Mouse (Mus musculus) bone marrow, adult 2 months (tissue): Measurements from ENCODE around the gene Amz1. TPM values are rescaled to one million over a fixed set of nuclear protein-coding genes. Genes with fewer than 3 reads are reported as not detected.

Experiments
- H3K27ac ChIP-seq: fragments of 200-500 bp; 2 replicates; pipeline ENCODE4 v1.5.1; 2012; ENCODE audit warnings: low read depth, mild to moderate bottlenecking, control low read depth, inconsistent platforms, low read length; ENCODE audit not compliant: control insufficient read depth, poor library complexity, insufficient read depth
- H3K4me1 ChIP-seq: fragments of 200-500 bp; 2 replicates; pipeline ENCODE4 v1.6.1; 2011; ENCODE audit warnings: low read length; ENCODE audit not compliant: control insufficient read depth, insufficient read depth
- H3K4me3 ChIP-seq: fragments of 200-500 bp; replicated peaks from 2 replicates; pipeline ENCODE3; 2011; ENCODE audit warnings: mild to moderate bottlenecking, low read depth, low read length, control low read depth; ENCODE audit not compliant: control insufficient read depth
- CTCF ChIP-seq: fragments of 200-500 bp; IDR thresholded peaks from 2 replicates; pipeline ENCODE4 v1.5.1; 2011; ENCODE audit warnings: low read length, control low read depth; ENCODE audit not compliant: control insufficient read depth, insufficient read depth
- POLR2A ChIP-seq: fragments of 200-500 bp; IDR thresholded peaks from 2 replicates; pipeline ENCODE4 v1.6.1; 2011; ENCODE audit warnings: low read depth, mild to moderate bottlenecking, control low read depth, low read length, borderline replicate concordance; ENCODE audit not compliant: control insufficient read depth
- WGBS: fragments of 180-500 bp; shearing (Covaris S2); methylation state at CpG from one replicate; pipeline ENCODE4 v1.1.7; 2018; 5-methylcytosine and 5-hydroxymethylcytosine counted together
- polyA plus RNA-seq: library from polyadenylated mRNA; stranded (reverse); fragments of >200 nt; gene quantifications from 2 replicates; pipeline ENCODE4 v1.2.4, GENCODE M21; 2011; ENCODE audit warnings: low replicate concordance; ENCODE audit not compliant: missing spikeins, insufficient read depth, insufficient read length

The Amz1 gene
- polyA plus RNA-seq, 1 experiment = 2.7 TPM

- TF ChIP-seq CTCF (0 out of 2 replicates have a peak, but pooled peaks have one; percentile 7), POLR2A (no peak)
- H3K4me1 ChIP-seq = peaks cover 3% of the 10 kb centered on the region; the same call in 1 of the 2 replicates
- H3K27ac ChIP-seq = no peak overlapping the region
- no peak overlapping the region for H3K4me3 ChIP-seq
These were observed 17.9 kb downstream of the Amz1 start for GRCm38 (mm10) chr5:140741877-140742276.

GRCm38 (mm10) chr5:140743706-140744131 is 19.8 kb downstream of the Amz1 start:
- TF ChIP-seq CTCF (peak; percentile 26; the same call in 1 of the 2 replicates), POLR2A (no peak)
- 52% methylated on average over 12 of the region's 12 CpGs for WGBS
- H3K27ac ChIP-seq = no peak overlapping the region
- H3K4me3 ChIP-seq = no peak overlapping the region
- peaks cover 3% of the 10 kb centered on the region for H3K4me1 ChIP-seq

- no peak overlapping the region for H3K4me3 ChIP-seq
- H3K4me1 ChIP-seq = peaks cover 9% of the 10 kb centered on the region
- TF ChIP-seq POLR2A (no peak), CTCF (no peak)
- H3K27ac ChIP-seq = peak overlapping the region; percentile 72
- WGBS = 45% methylated on average over 10 of the region's 10 CpGs
These were observed 24.5 kb downstream of the Amz1 start for GRCm38 (mm10) chr5:140748425-140748824.

GRCm38 (mm10) chr5:140749062-140749875 is 25.3 kb downstream of the Amz1 start:
- peaks cover 9% of the 10 kb centered on the region for H3K4me1 ChIP-seq
- H3K4me3 ChIP-seq = peak overlapping the region; percentile 21
- 2% methylated on average over 12 of the region's 12 CpGs for WGBS
- peak overlapping the region; percentile 72 for H3K27ac ChIP-seq
- no peak for TF ChIP-seq POLR2A
- TF ChIP-seq CTCF = peak; percentile 97

- TF ChIP-seq CTCF = no peak
- no peak for TF ChIP-seq POLR2A
These were observed 27.0 kb downstream of the Amz1 start for GRCm38 (mm10) chr5:140750925-140751324.

GRCm38 (mm10) chr5:140752041-140752440 is 28.1 kb downstream of the Amz1 start:
- Histone ChIP-seq H3K27ac (no peak overlapping the region), H3K4me3 (no peak overlapping the region), H3K4me1 (peaks cover 9% of the 10 kb centered on the region)
- 94% methylated on average over 15 of the region's 15 CpGs for WGBS
- TF ChIP-seq POLR2A (no peak), CTCF (no peak)

More at GRCm38 (mm10) chr5:140750925-140751324, 27.0 kb downstream of the Amz1 start:
- Histone ChIP-seq H3K4me1 (peaks cover 9% of the 10 kb centered on the region), H3K4me3 (no peak overlapping the region), H3K27ac (no peak overlapping the region)
- WGBS = 0% methylated on average over 1 of the region's 2 CpGs

DNA sequence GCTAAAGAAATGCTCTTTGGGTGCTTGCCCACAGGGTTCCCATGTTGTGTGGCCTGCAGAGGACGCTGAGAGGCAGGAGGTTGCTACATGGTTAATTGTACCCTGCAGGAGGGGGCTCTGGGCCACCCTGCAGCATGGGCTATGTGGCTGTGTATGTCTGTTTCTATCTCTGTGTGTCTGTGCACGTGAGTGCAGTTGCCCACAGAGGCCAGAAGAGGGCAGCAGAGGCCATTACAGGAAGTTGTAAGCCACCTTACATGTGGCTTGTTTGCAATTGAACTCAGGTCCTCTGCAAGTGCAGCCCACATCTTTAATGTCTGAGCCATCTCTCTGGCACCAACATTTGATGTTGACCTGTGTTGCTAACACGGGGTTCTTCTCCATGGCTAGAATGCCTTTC is 28.7 kb downstream of the Amz1 start:
- H3K27ac ChIP-seq = no peak overlapping the region
- 89% methylated on average over 3 of the region's 3 CpGs for WGBS
- TF ChIP-seq CTCF (peak; percentile 31), POLR2A (no peak)
- no peak overlapping the region for H3K4me3 ChIP-seq
- H3K4me1 ChIP-seq = peaks cover 9% of the 10 kb centered on the region

DNA sequence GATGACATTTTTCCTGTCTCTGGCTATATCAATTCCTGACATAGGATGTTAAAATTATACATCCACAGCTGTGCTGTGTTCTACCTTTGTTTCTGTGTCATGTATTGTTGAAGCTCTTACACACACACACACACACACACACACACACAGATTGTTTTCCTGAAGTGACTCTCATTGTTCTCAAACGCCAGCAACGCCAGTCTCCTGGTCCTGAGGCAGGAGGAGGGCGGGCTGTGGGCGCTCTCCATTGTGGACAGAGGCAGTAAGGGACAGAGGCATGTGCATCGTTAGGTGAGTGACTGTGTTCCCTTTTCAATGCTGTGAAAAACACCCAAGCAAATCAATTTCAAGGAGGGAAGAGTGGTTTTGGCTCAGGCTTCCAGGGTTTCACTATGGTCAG is 29.3 kb downstream of the Amz1 start:
- no peak for TF ChIP-seq CTCF
- no peak for TF ChIP-seq POLR2A
- Histone ChIP-seq H3K27ac (no peak overlapping the region), H3K4me1 (peaks cover 8% of the 10 kb centered on the region), H3K4me3 (no peak overlapping the region)
- WGBS = 84% methylated on average over 5 of the region's 5 CpGs
